Mouse (Mus musculus): Measurements from ENCODE around the gene Vav2.

- no peak for TF ChIP-seq MAFK (IDR thresholded peaks at IDR 0.05; ENCODE audit: insufficient read depth, low read depth, low read length)
- TF ChIP-seq ZNF384 (IDR thresholded peaks at IDR 0.05; ENCODE audit: low read depth, low read length), result no peak
- no peak for TF ChIP-seq CHD2 (IDR thresholded peaks at IDR 0.05; ENCODE audit: low read depth, low read length)
Observed at GRCm38 (mm10) chr2:27246712-27247486, 179.9 kb downstream of the Vav2 start.

Measured in ES-E14 (cell line).